Mouse (Mus musculus): ENCODE measurements around the gene Supt4a.
A peak's percentile ranks its signal among the peaks of the same experiment; 100 is the strongest.

Supt4a gene

GRCm38 (mm10) chr11:87752307-87752706, 15.0 kb downstream of the Supt4a start:
- no peak for DNase-seq

- DNase-seq: no peak
Measured at GRCm38 (mm10) chr11:87753255-87753654, 15.9 kb downstream of the Supt4a start.

DNA sequence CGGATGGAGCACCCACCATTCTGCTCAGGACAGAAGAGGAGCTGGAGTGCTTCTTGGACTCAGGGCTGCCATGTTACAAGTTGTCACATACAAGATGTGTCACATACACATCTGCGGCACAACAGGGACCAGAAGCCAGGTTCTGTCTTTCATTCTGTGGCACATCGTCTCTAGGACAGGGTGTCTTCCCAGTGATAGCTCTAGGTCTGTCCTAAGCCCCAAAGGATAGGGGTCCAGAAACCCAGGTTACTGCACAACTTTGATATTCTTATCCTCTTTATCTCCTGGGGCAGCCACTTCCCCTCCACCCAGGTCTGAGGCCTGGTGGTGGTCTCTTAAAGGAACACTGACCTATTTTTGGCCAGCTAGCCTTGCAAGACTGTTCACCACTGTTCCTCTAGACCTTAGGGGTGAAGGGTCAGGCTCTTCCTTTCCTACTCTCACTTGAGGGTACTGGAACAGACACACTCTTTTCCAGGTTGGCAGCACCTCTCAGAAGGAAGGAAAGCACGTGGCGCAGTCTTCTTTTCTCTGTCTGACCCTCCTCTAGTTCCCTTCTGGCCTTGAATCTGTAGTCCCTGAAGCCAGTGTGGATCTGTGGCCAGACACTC, 16.6 kb downstream of the Supt4a start:
- no peak for DNase-seq

DNA sequence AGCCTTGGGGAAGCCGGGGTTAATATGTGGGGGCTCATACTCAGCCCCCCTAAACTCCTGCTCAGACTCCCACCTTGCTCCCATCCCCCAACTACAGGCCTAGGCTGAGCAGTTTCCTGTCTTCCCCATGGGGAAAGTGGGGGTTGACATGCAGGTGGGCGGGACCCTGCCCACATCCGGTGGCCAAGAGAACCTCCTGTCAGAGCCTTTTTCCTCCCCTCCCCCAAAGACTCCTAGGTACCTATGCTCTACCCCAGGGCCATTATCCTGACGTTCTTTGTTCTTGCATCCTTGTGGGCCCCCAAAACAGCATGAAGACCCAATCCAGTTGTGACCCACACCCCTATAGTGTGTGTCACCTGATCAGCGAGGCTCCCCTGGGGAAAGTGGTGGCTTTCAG, 17.3 kb downstream of the Supt4a start:
- DNase-seq: no peak

DNA sequence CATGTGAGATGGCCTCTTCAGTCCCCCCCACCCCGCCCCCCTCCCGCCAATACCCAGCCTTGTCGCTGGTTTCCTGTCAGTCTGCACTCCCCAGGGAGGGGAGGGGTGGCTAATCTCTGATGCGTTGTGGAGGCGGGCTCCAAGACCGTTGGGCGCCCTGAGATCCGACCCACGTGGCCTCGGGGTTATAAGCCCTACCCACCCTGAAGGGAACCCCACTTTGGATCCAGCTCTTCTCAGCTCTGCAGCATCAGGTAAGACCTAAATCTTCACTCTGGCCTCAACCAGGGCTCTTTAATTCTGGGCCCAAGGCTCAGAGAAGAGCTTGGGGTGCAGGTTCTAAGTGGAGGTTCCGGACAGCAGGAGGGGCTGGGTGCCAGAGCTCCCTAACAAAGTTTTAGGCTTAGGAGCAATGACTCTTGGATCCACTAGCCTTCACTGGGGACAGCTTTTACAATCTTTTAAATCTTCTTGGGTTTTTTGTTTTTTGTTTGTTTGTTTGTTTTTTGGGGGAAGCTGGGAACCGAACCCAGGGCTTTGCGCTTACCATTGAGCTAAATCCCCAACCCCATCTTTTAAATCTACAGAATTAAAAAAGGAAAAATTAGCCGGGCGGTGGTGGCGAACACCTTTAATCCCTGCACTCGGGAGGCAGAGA, 18.1 kb downstream of the Supt4a start:
- no peak for DNase-seq

GRCm38 (mm10) chr11:87756251-87756820, 19.0 kb downstream of the Supt4a start:
- no peak for DNase-seq

DNA sequence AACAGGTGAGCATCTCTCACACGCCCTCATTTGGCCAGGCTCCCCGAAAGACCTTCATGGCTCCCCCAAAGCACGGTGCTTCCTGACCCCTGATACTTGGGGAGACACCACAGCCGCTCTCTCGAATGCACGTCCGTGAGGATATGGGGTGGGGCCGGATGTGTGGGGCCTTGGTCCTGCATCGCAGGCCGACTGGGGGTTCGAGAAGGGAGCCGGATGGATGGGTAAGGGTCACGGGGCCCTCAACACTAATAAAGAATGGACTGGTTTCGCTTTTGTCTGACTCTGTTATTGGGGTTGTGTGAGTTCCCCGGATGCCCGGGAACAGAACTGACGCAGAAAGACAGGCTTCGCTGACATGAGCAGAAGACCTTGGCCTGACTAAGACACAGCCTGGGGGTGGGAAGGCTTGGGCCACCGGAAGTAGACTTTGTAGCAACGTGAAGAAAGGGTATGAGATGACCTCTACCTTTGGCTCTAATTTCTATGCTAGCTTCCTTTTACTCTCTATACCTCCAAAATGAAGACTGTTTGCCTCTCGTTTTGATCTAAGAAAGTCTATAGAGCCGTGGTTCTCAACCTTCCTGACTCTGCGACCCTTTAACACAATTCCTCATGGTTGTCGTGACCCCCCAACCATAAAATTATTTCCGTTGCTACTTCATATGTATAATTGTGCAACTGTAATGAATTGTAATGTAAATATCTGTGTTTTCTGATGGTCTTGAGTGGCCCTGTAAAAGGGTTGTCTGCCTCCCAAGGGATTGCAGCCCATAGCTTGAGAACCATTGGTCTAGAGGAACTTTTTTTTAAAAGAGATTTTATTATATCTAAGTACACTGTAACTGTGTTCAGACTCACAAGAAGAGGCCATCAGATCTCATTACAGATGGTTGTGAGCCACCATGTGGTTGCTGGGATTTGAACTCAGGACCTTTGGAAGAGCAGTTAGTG, 19.9 kb downstream of the Supt4a start:
- DNase-seq: no peak

DNA sequence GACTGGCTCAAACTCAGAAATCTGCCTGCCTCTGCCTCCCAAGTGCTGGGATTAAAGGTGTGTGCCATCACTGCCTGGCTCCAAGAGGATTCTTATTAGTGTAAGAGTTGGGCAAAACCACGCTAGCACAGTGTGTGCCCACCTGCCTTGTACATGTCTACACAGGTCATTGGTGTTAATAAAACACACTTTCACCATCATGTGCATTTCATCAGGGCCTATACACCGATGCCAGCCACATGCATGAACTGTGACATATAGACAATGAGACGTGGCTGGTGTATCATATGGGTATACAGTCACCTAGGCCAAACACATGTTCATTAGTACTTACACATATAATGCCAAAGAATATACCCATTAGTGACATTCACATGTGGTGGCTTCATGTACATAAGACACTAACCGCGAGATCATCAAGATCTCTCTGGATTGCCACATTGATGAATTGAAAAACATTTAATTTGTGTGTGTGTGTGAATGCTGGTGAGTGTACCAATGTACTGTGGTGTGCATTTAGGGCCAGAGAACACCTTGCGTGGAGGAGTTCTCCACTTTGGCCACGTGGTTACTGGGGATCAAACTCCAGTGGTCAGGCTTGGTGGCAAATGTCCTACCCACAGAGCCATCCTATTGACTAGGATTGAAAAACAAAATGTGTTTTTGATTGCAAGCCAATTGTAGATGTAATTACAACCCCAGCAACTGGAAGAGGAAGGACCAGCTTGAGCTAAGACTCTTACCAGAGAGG, 21.0 kb downstream of the Supt4a start:
- DNase-seq: no peak

GRCm38 (mm10) chr11:87758957-87759608, 21.7 kb downstream of the Supt4a start:
- no peak for DNase-seq

- peak; percentile 29 for DNase-seq
Measured at GRCm38 (mm10) chr11:87759609-87760005, 22.3 kb downstream of the Supt4a start.

- peak; percentile 68 for DNase-seq
Measured at GRCm38 (mm10) chr11:87760301-87761081, 23.1 kb downstream of the Supt4a start, which contains the start of gene Tspoap1. Tspoap1 (plus strand) TSS chr11:87760541.

- peak; percentile 51 for DNase-seq
Measured at GRCm38 (mm10) chr11:87761181-87761721, 23.9 kb downstream of the Supt4a start.

DNA sequence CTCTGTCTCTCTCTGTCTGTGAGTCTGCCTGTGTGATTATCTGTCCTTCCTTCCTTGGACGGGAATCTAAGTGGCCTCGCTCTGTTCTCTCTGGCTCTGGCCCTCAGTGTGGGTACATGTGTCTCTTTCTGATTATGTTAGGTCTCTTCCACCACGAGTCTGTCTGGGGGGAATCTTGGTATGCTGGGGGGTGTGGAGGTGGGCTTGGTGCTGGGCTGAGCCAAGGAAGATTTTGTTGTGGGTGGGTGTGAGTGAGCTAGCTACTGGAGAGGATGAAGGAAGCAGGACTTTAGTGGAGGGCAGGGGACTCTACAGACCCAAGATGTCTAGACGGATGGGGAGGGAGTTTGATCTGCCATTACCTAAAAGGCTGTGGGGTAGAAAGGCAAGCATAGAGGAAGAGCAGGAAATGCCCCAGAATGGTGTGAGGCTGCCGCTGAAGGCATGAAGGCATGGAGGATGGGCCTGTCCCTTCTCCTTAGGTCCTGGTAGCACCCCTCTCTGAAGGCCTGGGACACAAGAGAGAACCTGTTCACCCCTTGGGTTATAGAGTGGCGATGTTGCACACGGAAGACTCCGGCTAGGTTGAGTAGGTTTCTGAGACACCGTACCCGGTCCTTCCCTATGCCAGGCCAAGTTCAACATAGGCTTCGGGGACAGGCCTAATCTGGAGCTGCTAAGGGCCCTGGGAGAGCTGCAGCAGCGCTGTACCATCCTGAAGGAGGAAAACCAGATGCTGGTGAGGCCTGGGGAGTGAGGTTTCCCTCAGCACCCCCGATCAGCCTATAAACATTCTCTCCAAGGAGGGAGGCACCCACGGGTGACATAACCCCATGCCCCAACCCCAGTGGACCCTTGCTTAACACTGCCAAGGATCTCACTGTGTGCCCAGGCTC, 24.7 kb downstream of the Supt4a start:
- peak; percentile 47 for DNase-seq

DNA sequence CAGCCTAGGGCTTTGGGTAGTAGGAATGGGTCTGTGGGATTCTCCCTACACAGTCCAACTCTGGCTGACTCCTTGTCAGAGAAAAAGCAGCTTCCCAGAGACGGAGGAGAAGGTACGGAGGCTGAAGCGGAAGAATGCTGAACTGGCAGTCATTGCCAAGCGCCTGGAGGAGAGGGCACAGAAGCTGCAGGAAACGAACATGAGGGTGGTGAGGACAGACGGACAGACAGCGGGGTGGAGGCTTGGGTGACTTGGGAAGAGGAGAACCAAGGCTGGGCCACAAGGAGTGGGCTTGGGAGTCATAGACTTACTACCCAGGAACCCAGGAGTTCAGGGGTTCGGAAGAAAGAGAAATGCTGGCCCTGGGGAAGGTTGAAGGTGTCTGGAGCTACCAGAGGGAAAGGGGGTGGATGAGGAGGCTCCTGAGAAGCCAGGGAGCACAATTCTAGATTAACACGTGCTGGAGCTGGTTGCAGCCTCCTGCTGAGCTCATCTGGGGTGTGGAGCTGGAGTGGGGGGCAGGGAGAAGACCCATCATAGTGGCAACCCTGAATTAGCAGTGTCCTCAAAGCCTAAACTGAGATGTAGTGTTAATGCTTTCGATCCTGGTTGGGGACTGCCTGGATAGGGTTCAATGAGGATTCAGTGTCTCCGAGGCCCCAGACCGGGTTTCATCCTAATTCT, 25.5 kb downstream of the Supt4a start:
- DNase-seq: no peak

DNA sequence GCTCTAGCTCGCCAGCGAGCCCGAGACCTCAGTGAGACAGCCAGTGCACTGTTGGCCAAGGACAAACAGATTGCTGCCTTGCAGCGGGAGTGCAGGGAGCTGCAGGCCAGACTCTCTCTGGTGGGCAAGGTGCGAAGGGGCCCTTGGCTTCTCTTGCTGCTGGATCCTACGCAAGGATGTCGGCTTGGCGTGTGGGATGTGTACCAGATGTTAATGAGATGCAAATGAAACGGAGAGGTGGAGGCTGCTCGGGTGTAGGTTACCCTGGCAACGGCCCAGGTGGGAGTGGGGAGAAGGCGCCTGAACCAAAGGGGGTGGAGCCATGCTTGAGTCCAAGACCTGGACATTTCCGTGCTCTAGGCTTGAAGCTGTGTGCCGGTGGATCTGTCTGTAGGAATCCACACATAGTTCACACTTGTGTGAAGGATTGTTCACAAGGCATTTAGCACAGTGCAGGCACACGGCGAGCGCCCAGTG, 26.2 kb downstream of the Supt4a start:
- DNase-seq: peak; percentile 81

GRCm38 (mm10) chr11:87763988-87764876, 26.9 kb downstream of the Supt4a start:
- peak; percentile 71 for DNase-seq

DNA sequence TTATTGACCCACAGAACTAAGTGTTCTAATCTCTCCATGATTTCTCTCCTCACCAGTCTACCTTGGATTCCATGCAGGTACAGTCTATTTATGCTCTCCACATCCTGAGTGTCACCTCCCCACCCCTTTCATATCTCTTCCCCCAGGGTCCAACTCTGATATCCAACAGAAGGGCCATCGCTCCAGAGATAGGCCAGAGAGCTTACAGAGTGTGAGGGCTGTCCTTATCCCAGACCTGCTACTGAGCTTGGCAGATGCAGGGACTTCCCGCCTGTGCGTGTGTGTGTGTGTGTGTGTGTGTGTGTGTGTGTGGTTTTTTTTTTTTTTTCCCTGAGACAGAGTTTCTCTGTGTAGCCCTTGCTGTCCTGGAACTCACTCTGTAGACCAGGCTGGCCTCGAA, 31.4 kb downstream of the Supt4a start:
- no peak for DNase-seq

GRCm38 (mm10) chr11:87770989-87771388, 33.6 kb downstream of the Supt4a start:
- DNase-seq: peak; percentile 79
